Mouse (Mus musculus): ENCODE measurements at regions not wholly inside any gene's neighbourhood (a gene's known extent, or its start where the extent isn't known, plus 50 kb on each side); places are given as distances from the start of the nearest gene placed in this dataset.

DNA sequence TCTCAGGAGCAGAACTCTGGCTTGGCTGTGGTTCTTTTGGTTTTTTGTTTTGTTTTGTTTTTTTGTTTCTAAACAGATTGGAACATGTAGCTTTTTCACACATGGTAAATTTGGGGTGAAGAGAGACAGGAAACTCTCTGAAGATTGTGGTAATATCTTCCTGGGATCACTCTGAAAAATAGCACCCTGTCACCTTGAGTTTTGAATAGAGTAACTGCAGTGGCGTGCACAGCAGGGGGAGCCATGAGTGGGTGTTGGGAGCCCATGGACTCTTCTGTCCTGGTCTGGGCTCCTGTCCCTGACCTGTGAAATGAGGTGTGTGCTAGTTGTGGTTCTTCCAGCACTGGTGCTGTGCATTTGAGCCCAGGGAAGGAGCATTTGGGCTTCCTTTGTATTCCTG is 241.8 kb upstream of the Id2 start:
- no peak for TF ChIP-seq POLR2A (IDR thresholded peaks at IDR 0.05; ENCODE audit: insufficient read depth, low read depth, low read length)
- 0 out of 2 replicates have a peak, but pooled peaks have one; percentile 7 for TF ChIP-seq CTCF (IDR thresholded peaks at IDR 0.05)
- TF ChIP-seq EP300 (IDR thresholded peaks at IDR 0.05; ENCODE audit: insufficient read depth, low read depth, low read length) = no peak
